Mouse (Mus musculus) midbrain, postnatal 0 days (tissue): ENCODE measurements around the gene Retreg3. TPM values are rescaled to one million over a fixed set of nuclear protein-coding genes. Genes with fewer than 3 reads are reported as not detected.

Source experiments
- ATAC-seq: fragments of 200-750 bp; cut with Nextera tagmentation; 2 replicates; pipeline ENCODE4 v1.8.0; 2017; ENCODE audit warnings: moderate number of reproducible peaks, mild to moderate bottlenecking, moderate TSS enrichment, moderate library complexity; ENCODE audit not compliant: low FRiP score
- DNase-seq: peaks from one replicate; pipeline ENCODE4 v3.0.0-alpha.2; 2015; ENCODE audit warnings: low spot score
- H3K27ac ChIP-seq: fragments of 300-500 bp; sonication (generic); 2 replicates; pipeline ENCODE4 v1.5.1; 2014; ENCODE audit warnings: low read depth, mild to moderate bottlenecking, low read length, mixed read lengths
- H3K27me3 ChIP-seq: fragments of 300-500 bp; sonication (generic); 2 replicates; pipeline ENCODE4 v1.6.1; 2014; ENCODE audit warnings: low read length, control low read depth, mixed read lengths; ENCODE audit not compliant: insufficient read depth
- H3K36me3 ChIP-seq: fragments of 300-500 bp; sonication (generic); 2 replicates; pipeline ENCODE4 v1.6.1; 2014; ENCODE audit warnings: low read length, control low read depth, mixed read lengths; ENCODE audit not compliant: insufficient read depth
- H3K4me1 ChIP-seq: fragments of 300-500 bp; sonication (generic); 2 replicates; pipeline ENCODE4 v1.6.1; 2014; ENCODE audit warnings: mild to moderate bottlenecking, control low read depth, antibody characterized with exemption, low read length, mixed read lengths; ENCODE audit not compliant: insufficient read depth
- H3K4me2 ChIP-seq: fragments of 300-500 bp; sonication (generic); 2 replicates; pipeline ENCODE4 v1.6.1; 2014; ENCODE audit warnings: low read depth, mild to moderate bottlenecking, low read length, mixed read lengths; ENCODE audit not compliant: poor library complexity, severe bottlenecking
- H3K4me3 ChIP-seq: fragments of 300-500 bp; sonication (generic); 2 replicates; pipeline ENCODE4 v1.5.1; 2014; ENCODE audit warnings: low read depth, mild to moderate bottlenecking, low read length, moderate library complexity
- H3K9ac ChIP-seq: fragments of 300-500 bp; sonication (generic); replicated peaks from 2 replicates; pipeline ENCODE4 v1.6.1; 2014; ENCODE audit warnings: mild to moderate bottlenecking, low read length, moderate library complexity, mixed read lengths; ENCODE audit not compliant: poor library complexity, severe bottlenecking
- H3K9me3 ChIP-seq: fragments of 300-500 bp; sonication (generic); 2 replicates; pipeline ENCODE4 v1.6.1; 2016; ENCODE audit warnings: low read length, control low read depth
- CTCF ChIP-seq: IDR thresholded peaks from 2 replicates; pipeline ENCODE4 v1.5.1; 2016; ENCODE audit warnings: antibody characterized with exemption, mild to moderate bottlenecking
- WGBS: fragments of 180-500 bp; shearing (Covaris S2); extraction: QIAGEN DNeasy Blood & Tissue Kit; methylation state at CpG from one replicate; pipeline ENCODE4 v1.1.7; 2014; 5-methylcytosine and 5-hydroxymethylcytosine counted together
- polyA plus RNA-seq: library from polyadenylated mRNA; unstranded; fragments of >200 nt; fragmentation: Nextera tagmentation; extraction: Ambion mirVana; gene quantifications from 2 replicates; pipeline ENCODE4 v1.2.1, GENCODE M21; 2015
- total RNA-seq: library from RNA; depleted of rRNA; stranded (reverse); fragments of >200 nt; gene quantifications from 2 replicates; pipeline ENCODE4 v1.2.3, GENCODE M21; 2014

Gene Retreg3
- total and polyA plus RNA-seq, 2 experiments from 2014 or later: 24.8 to 54.9 TPM

- Histone ChIP-seq H3K27ac (no peak overlapping the region), H3K4me2 (no peak overlapping the region), H3K27me3 (no peaks in the 10 kb centered on the region), H3K9ac (no peak overlapping the region), H3K4me3 (no peak overlapping the region), H3K4me1 (no peaks in the 10 kb centered on the region), H3K36me3 (peaks cover 35% of the 10 kb centered on the region), H3K9me3 (no peaks in the 10 kb centered on the region)
- DNase-seq (no peak), ATAC-seq (no peak)
- no peak for TF ChIP-seq CTCF
- 93% methylated on average over 5 of the region's 5 CpGs for WGBS
These were observed 16.7 kb downstream of the Retreg3 start for GRCm38 (mm10) chr11:101103011-101103410.

DNA sequence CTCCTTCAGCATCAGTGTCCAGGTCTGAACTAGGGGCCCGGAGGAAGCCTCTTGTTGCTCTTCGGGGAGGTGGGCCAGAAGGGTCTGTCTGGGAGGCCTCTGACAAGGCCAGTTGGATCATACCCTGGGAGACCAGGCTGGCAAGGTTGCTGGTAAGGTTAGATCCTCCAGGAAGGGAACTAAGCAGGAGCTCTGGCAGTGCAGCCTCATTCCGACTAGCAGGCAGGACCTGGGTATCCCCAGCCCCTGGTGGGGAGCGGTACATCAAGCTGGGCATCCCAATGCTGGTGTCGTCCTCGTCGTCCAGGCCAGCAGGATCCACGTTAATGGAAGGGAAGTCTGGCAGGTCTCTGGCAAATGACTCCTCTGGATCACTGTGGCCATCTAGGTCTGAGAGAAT, 21.5 kb downstream of the Retreg3 start:
- H3K4me1 ChIP-seq: no peaks in the 10 kb centered on the region
- no peak for DNase-seq
- H3K27ac ChIP-seq: no peak overlapping the region
- no peaks in the 10 kb centered on the region for H3K27me3 ChIP-seq
- no peaks in the 10 kb centered on the region for H3K9me3 ChIP-seq
- no peak for ATAC-seq
- peaks cover 53% of the 10 kb centered on the region for H3K36me3 ChIP-seq
- 89% methylated on average over 8 of the region's 8 CpGs for WGBS
- H3K4me2 ChIP-seq: no peak overlapping the region
- H3K4me3 ChIP-seq: no peak overlapping the region
- no peak for TF ChIP-seq CTCF
- no peak overlapping the region for H3K9ac ChIP-seq

DNA sequence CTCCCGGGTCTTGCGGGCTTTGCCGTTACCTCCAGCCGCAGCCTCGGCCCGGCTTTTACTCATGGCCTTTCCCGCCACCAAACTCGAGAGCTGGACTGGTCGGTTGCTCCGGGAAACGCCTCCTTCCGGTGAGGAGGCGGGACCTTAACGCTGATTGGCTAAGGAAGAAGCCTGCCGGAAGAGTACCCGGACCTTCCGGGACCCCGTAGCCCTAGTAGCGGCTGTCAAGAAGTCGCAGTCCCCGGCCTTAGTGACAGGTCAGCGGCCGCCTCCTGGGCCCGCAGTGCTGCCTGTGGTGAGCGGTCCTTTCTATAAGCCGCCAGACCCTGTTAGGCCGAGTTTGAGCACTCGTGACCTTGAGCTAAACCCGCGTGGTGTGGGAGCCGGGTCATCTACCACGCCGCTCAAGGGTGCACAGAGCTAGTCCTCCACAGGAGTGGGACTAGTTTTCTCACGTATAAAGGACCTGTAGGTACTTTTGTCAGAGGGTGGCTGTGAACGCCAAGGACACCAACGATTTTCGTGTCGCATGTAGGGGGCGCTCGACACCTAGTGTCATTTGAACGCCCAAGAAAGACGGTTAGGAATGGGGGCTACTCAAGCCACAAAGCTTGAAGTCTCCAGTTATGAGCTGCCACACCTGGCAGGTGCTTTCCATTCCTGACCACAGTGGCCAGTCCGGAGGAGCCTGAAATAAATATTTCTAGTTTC, 24.2 kb downstream of the Retreg3 start, which contains the start of gene Psmc3ip:
TSS of gene Psmc3ip (minus strand) at position 123 of the 711 bp plus-strand sequence.
- H3K9me3 ChIP-seq: no peaks in the 10 kb centered on the region
- no peaks in the 10 kb centered on the region for H3K4me1 ChIP-seq
- peak within 1 kb of the TSS; percentile 54 for H3K9ac ChIP-seq
- H3K27ac ChIP-seq: peak within 1 kb of the TSS; percentile 77
- DNase-seq: peak; percentile 97
- under 1% methylated on average over 42 of the region's 43 CpGs for WGBS
- peak; percentile 95 for ATAC-seq
- TF ChIP-seq CTCF: peak; percentile 83
- peak within 1 kb of the TSS; percentile 94 for H3K4me2 ChIP-seq
- no peaks in the 10 kb centered on the region for H3K27me3 ChIP-seq
- peak within 1 kb of the TSS; percentile 58 for H3K4me3 ChIP-seq
- peaks cover 61% of the 10 kb centered on the region for H3K36me3 ChIP-seq

DNA sequence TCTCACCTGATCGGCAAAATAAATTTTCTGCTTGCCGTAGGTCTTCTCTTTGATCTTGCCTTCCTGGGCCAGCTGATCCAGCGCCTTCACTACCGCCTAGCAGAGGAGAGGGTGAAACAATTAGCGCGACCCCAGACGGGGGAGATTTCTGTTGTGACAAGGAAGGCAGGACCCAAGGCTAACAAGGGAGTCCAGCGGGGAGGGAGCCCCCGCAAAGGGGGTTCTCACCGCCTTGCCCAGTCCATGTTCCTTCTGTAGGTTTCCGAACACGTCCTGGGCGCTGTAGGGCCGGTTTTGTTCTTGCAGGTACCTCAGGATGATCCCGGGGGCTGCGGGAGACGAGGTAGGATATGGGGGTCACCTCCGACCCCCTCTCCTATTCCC, 24.8 kb downstream of the Retreg3 start:
- Histone ChIP-seq H3K9ac (peak overlapping the region; percentile 54), H3K27ac (peak overlapping the region; percentile 77)

DNA sequence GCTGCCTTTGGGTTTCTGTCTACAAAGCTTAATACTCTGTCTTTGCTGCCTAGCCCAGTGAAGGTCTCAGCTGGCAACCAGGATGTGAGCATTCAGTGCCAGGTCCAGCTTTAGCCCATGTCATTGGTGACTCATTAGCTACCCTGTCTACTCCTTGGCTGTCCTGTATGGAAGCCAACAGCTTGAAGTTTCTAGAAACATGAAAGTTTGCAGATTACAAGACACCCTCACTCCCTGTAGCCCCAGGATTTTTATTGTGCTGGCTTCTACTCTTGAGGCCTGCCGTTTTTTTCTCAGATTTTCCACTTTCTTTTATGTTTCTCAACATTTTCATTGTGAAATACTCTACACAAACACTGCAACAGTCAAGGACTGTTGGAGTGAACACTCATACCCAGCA, 29.8 kb downstream of the Retreg3 start:
- DNase-seq (no peak), ATAC-seq (no peak)
- H3K4me1 ChIP-seq: peaks cover 12% of the 10 kb centered on the region
- no peak overlapping the region for H3K4me3 ChIP-seq
- TF ChIP-seq CTCF: no peak
- H3K27ac ChIP-seq: no peak overlapping the region
- H3K27me3 ChIP-seq: no peaks in the 10 kb centered on the region
- H3K9ac ChIP-seq: no peak overlapping the region
- no peak overlapping the region for H3K4me2 ChIP-seq
- 89% methylated on average over 1 of the region's 1 CpGs for WGBS
- H3K9me3 ChIP-seq: no peaks in the 10 kb centered on the region
- H3K36me3 ChIP-seq: peaks cover 51% of the 10 kb centered on the region

More for the DNA sequence above, 24.8 kb downstream of the Retreg3 start:
- no peak for TF ChIP-seq CTCF
- ATAC-seq: peak; percentile 31
- WGBS: under 1% methylated on average over 18 of the region's 18 CpGs
- H3K4me3 ChIP-seq: peak overlapping the region; percentile 58
- H3K9me3 ChIP-seq: no peaks in the 10 kb centered on the region
- H3K36me3 ChIP-seq: peaks cover 62% of the 10 kb centered on the region
- peak overlapping the region; percentile 94 for H3K4me2 ChIP-seq
- no peaks in the 10 kb centered on the region for H3K27me3 ChIP-seq
- no peak for DNase-seq
- H3K4me1 ChIP-seq: no peaks in the 10 kb centered on the region

DNA sequence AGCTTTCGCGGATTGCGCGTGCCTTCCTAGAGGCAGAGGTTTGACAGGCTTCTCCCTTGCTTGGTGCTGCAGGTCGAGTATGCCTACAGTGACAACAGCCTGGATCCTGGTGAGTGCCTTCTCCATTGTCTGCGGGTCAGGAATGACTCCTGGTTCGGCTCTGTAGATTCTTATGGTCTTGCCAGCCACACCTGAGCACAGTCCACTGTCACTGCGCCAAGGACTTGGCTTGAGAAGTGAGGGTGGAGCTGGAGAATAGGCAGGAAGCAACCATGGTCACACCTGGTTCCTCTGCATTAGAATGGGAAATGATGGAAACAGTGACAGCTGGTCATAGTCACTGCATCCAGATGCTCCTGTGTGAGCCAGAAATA, 32.0 kb downstream of the Retreg3 start:
- 10% methylated on average over 8 of the region's 8 CpGs for WGBS
- H3K36me3 ChIP-seq: peaks cover 46% of the 10 kb centered on the region
- no peak for TF ChIP-seq CTCF
- no peaks in the 10 kb centered on the region for H3K27me3 ChIP-seq
- ATAC-seq: no peak
- H3K4me1 ChIP-seq: peaks cover 20% of the 10 kb centered on the region
- H3K4me2 ChIP-seq: peak overlapping the region; percentile 88
- peak overlapping the region; percentile 81 for H3K27ac ChIP-seq
- peak overlapping the region; percentile 81 for H3K4me3 ChIP-seq
- peak; percentile 38 for DNase-seq
- no peaks in the 10 kb centered on the region for H3K9me3 ChIP-seq
- H3K9ac ChIP-seq: peak overlapping the region; percentile 91
